Mouse (Mus musculus): ENCODE data around the gene Mboat1. TPM values are rescaled to one million over a fixed set of nuclear protein-coding genes. Genes with fewer than 3 reads are reported as not detected.

Gene Mboat1
- polyA plus RNA-seq, 1 experiment from 2014 or later, result 1.5 TPM

- H3K9ac ChIP-seq (ENCODE audit: low read depth, low read length), result no peak overlapping the region
- H3K36me3 ChIP-seq (ENCODE audit: control insufficient read depth, insufficient read depth), result no peaks in the 10 kb centered on the region
- H3K4me3 ChIP-seq (ENCODE audit: low read depth, low read length), result no peak overlapping the region
- 61% methylated on average over 3 of the region's 3 CpGs for WGBS (ENCODE audit: insufficient replicate concordance)
- ATAC-seq (ENCODE audit: low read depth), result no peak
- no peak overlapping the region for H3K4me2 ChIP-seq (ENCODE audit: low read depth, low read length)
- H3K9me3 ChIP-seq (replicated peaks; ENCODE audit: control insufficient read depth, low read length), result no peaks in the 10 kb centered on the region
- H3K27me3 ChIP-seq (ENCODE audit: control insufficient read depth, insufficient read depth, low read depth, low read length), result no peaks in the 10 kb centered on the region
- H3K4me1 ChIP-seq (ENCODE audit: control insufficient read depth, low read depth, low read length), result no peaks in the 10 kb centered on the region
- H3K27ac ChIP-seq (ENCODE audit: low read length), result no peak overlapping the region
Observed at GRCm38 (mm10) chr13:30194834-30195233, 58.5 kb downstream of the Mboat1 start.

DNA sequence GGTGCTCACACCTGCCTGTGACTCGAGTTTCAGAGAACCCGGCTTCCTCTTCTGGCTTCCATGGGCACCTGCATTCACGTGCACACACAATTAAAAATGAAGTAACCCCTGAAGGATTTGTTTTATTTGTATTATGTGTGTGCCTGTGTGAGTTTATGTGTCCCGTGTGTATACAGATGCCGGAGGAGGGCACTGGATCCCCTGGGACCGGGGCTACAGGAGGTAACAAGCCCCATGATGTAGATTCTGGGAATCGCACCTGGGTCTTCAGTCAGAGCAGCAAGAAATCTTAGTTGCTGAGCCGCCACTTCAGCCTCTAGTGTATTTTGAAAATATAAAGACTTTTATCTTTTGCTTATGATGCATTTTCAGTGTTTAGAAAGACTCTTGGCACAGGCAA, 60.4 kb downstream of the Mboat1 start:
- Histone ChIP-seq H3K27me3 (ENCODE audit: control insufficient read depth, insufficient read depth, low read depth, low read length) (no peaks in the 10 kb centered on the region), H3K27ac (ENCODE audit: low read length) (no peak overlapping the region), H3K9ac (ENCODE audit: low read depth, low read length) (no peak overlapping the region), H3K4me3 (ENCODE audit: low read depth, low read length) (no peak overlapping the region), H3K9me3 (replicated peaks; ENCODE audit: control insufficient read depth, low read length) (no peaks in the 10 kb centered on the region), H3K36me3 (ENCODE audit: control insufficient read depth, insufficient read depth) (no peaks in the 10 kb centered on the region), H3K4me1 (ENCODE audit: control insufficient read depth, low read depth, low read length) (no peaks in the 10 kb centered on the region), H3K4me2 (ENCODE audit: low read depth, low read length) (no peak overlapping the region)
- WGBS (ENCODE audit: insufficient replicate concordance), result 66% methylated on average over 8 of the region's 8 CpGs
- no peak for ATAC-seq (ENCODE audit: low read depth)

DNA sequence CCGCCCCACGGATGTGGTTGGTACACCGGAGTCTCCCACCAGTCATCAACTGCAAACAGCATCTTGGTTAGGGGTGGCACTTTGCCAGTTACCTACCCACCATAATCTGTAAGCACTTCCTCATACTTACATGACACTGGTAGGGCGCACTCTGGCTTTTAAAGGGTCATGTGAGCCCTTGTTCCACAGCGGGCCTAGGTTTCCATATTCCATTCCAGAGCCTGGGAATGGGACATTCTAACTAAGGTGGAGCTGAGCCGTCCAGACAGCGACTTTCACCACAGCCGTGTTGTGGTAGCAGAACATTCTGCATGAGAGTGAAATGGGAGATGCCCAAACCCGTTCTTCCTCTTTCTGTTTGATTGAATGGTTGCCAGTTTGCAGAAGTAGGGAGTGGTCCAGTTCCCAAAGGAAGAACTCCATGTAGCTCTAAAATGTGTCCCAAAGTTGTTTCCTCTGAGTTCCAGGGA, 61.8 kb downstream of the Mboat1 start:
- Histone ChIP-seq H3K9me3 (replicated peaks; ENCODE audit: control insufficient read depth, low read length) (no peaks in the 10 kb centered on the region), H3K36me3 (ENCODE audit: control insufficient read depth, insufficient read depth) (no peaks in the 10 kb centered on the region), H3K4me2 (ENCODE audit: low read depth, low read length) (no peak overlapping the region), H3K27ac (ENCODE audit: low read length) (no peak overlapping the region), H3K9ac (ENCODE audit: low read depth, low read length) (no peak overlapping the region), H3K27me3 (ENCODE audit: control insufficient read depth, insufficient read depth, low read depth, low read length) (no peaks in the 10 kb centered on the region), H3K4me3 (ENCODE audit: low read depth, low read length) (no peak overlapping the region), H3K4me1 (ENCODE audit: control insufficient read depth, low read depth, low read length) (no peaks in the 10 kb centered on the region)
- WGBS (ENCODE audit: insufficient replicate concordance), result 47% methylated on average over 9 of the region's 9 CpGs
- ATAC-seq (ENCODE audit: low read depth), result no peak

- H3K4me1 ChIP-seq (ENCODE audit: control insufficient read depth, low read depth, low read length), result no peaks in the 10 kb centered on the region
- no peak for ATAC-seq (ENCODE audit: low read depth)
- H3K27ac ChIP-seq (ENCODE audit: low read length), result no peak overlapping the region
- H3K4me2 ChIP-seq (ENCODE audit: low read depth, low read length), result no peak overlapping the region
- H3K9ac ChIP-seq (ENCODE audit: low read depth, low read length), result no peak overlapping the region
- no peaks in the 10 kb centered on the region for H3K27me3 ChIP-seq (ENCODE audit: control insufficient read depth, insufficient read depth, low read depth, low read length)
- H3K36me3 ChIP-seq (ENCODE audit: control insufficient read depth, insufficient read depth), result no peaks in the 10 kb centered on the region
- no peaks in the 10 kb centered on the region for H3K9me3 ChIP-seq (replicated peaks; ENCODE audit: control insufficient read depth, low read length)
- H3K4me3 ChIP-seq (ENCODE audit: low read depth, low read length), result no peak overlapping the region
- 54% methylated on average over 4 of the region's 4 CpGs for WGBS (ENCODE audit: insufficient replicate concordance)
Observed at GRCm38 (mm10) chr13:30199821-30200220, 63.5 kb downstream of the Mboat1 start.

DNA sequence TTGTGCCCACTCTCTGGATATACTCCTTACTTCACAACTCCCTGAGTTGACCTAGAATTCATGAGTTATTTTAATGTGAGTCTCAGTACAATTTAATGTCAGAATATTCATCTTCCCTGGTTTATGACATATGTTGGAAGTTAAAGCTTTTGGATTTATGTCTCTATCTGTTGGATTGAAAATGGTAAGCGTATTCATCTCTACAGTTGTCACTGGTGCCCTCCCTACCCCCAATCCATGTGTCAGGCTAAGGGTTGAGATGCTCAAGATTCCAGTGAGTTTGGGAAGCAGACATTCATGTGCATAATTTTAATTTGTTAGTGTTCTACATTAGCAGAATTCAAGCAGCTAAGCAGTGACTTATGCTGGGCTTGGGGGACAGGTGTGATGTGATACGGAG, 64.4 kb downstream of the Mboat1 start:
- Histone ChIP-seq H3K4me1 (ENCODE audit: control insufficient read depth, low read depth, low read length) (no peaks in the 10 kb centered on the region), H3K27me3 (ENCODE audit: control insufficient read depth, insufficient read depth, low read depth, low read length) (no peaks in the 10 kb centered on the region), H3K9me3 (replicated peaks; ENCODE audit: control insufficient read depth, low read length) (no peaks in the 10 kb centered on the region), H3K27ac (ENCODE audit: low read length) (no peak overlapping the region), H3K4me3 (ENCODE audit: low read depth, low read length) (no peak overlapping the region), H3K4me2 (ENCODE audit: low read depth, low read length) (no peak overlapping the region), H3K36me3 (ENCODE audit: control insufficient read depth, insufficient read depth) (no peaks in the 10 kb centered on the region), H3K9ac (ENCODE audit: low read depth, low read length) (no peak overlapping the region)
- 67% methylated on average over 2 of the region's 2 CpGs for WGBS (ENCODE audit: insufficient replicate concordance)
- ATAC-seq (ENCODE audit: low read depth), result no peak

GRCm38 (mm10) chr13:30203018-30203417, 66.7 kb downstream of the Mboat1 start:
- WGBS (ENCODE audit: insufficient replicate concordance), result 66% methylated on average over 2 of the region's 2 CpGs
- Histone ChIP-seq H3K4me3 (ENCODE audit: low read depth, low read length) (no peak overlapping the region), H3K9ac (ENCODE audit: low read depth, low read length) (no peak overlapping the region), H3K4me1 (ENCODE audit: control insufficient read depth, low read depth, low read length) (no peaks in the 10 kb centered on the region), H3K27ac (ENCODE audit: low read length) (no peak overlapping the region), H3K27me3 (ENCODE audit: control insufficient read depth, insufficient read depth, low read depth, low read length) (no peaks in the 10 kb centered on the region), H3K9me3 (replicated peaks; ENCODE audit: control insufficient read depth, low read length) (no peaks in the 10 kb centered on the region), H3K36me3 (ENCODE audit: control insufficient read depth, insufficient read depth) (no peaks in the 10 kb centered on the region), H3K4me2 (ENCODE audit: low read depth, low read length) (no peak overlapping the region)
- ATAC-seq (ENCODE audit: low read depth), result no peak

DNA sequence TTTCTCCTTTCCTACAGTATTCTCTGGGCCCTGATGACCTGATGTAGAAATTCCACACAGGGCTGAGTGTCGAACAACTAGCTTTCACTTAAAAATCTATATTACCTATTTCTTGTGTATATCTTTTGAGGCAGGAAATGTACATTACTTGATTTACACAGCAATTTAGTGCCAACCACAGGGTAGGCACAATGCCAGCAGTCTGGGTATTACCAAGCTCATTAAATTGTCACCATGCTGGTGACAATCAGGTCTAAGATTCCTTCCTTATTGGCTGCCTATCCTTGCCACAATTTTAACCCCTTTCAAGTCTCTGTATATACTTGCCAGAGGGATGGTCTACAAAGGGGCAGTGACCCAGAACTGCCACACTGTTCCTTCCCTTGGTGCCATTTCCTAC, 71.9 kb downstream of the Mboat1 start:
- H3K36me3 ChIP-seq (ENCODE audit: control insufficient read depth, insufficient read depth), result no peaks in the 10 kb centered on the region
- no peaks in the 10 kb centered on the region for H3K9me3 ChIP-seq (replicated peaks; ENCODE audit: control insufficient read depth, low read length)
- H3K4me1 ChIP-seq (ENCODE audit: control insufficient read depth, low read depth, low read length), result no peaks in the 10 kb centered on the region
- H3K27ac ChIP-seq (ENCODE audit: low read length), result no peak overlapping the region
- WGBS (ENCODE audit: insufficient replicate concordance), result 68% methylated on average over 1 of the region's 1 CpGs
- H3K4me3 ChIP-seq (ENCODE audit: low read depth, low read length), result no peak overlapping the region
- H3K4me2 ChIP-seq (ENCODE audit: low read depth, low read length), result no peak overlapping the region
- no peak for ATAC-seq (ENCODE audit: low read depth)
- H3K27me3 ChIP-seq (ENCODE audit: control insufficient read depth, insufficient read depth, low read depth, low read length), result no peaks in the 10 kb centered on the region
- no peak overlapping the region for H3K9ac ChIP-seq (ENCODE audit: low read depth, low read length)

- no peak overlapping the region for H3K4me3 ChIP-seq (ENCODE audit: low read depth, low read length)
- no peaks in the 10 kb centered on the region for H3K27me3 ChIP-seq (ENCODE audit: control insufficient read depth, insufficient read depth, low read depth, low read length)
- no peak overlapping the region for H3K27ac ChIP-seq (ENCODE audit: low read length)
- 72% methylated on average over 9 of the region's 9 CpGs for WGBS (ENCODE audit: insufficient replicate concordance)
- H3K36me3 ChIP-seq (ENCODE audit: control insufficient read depth, insufficient read depth), result no peaks in the 10 kb centered on the region
- H3K9ac ChIP-seq (ENCODE audit: low read depth, low read length), result no peak overlapping the region
- H3K4me1 ChIP-seq (ENCODE audit: control insufficient read depth, low read depth, low read length), result no peaks in the 10 kb centered on the region
- H3K9me3 ChIP-seq (replicated peaks; ENCODE audit: control insufficient read depth, low read length), result no peaks in the 10 kb centered on the region
- H3K4me2 ChIP-seq (ENCODE audit: low read depth, low read length), result no peak overlapping the region
- no peak for ATAC-seq (ENCODE audit: low read depth)
Observed at GRCm38 (mm10) chr13:30213276-30213675, 77.0 kb downstream of the Mboat1 start.

DNA sequence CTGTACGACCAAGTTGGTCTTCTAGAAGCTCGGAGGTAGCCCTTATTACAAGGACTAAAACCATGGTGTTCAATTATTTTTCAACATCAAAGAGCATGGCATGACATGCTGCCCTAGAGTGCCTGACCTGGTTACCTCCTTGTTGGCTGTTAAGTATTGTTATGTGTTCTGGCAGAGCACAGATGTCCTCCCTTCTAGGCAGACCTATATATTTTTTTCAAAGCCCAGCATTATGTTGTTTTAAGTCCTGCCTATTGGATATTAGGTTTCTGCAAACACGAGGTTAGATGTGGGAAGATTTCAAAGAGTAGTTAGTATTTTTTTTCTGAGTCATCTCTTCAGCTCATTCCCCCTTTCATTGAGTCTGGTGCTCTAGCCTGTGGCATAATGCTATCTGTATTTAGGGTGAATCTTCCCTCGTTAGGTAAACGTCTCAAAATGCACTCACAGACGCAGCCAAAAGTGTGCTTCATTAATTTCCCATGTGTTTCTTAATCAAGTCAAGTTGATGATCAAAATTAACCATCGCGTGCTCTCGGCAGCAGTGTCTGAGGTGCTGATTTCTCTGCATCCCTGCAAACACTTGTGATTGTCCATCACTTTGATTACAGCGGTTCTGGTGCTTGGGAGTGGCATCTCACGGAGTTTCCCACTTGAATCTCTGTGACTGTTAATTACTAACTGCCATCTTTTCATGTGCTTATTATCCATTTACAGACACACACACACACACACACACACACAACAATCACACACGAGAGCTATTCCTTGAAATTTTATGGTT, 81.5 kb downstream of the Mboat1 start:
- no peak overlapping the region for H3K9ac ChIP-seq (ENCODE audit: low read depth, low read length)
- no peak for ATAC-seq (ENCODE audit: low read depth)
- H3K9me3 ChIP-seq (replicated peaks; ENCODE audit: control insufficient read depth, low read length), result no peaks in the 10 kb centered on the region
- no peak overlapping the region for H3K4me3 ChIP-seq (ENCODE audit: low read depth, low read length)
- H3K27me3 ChIP-seq (ENCODE audit: control insufficient read depth, insufficient read depth, low read depth, low read length), result no peaks in the 10 kb centered on the region
- H3K36me3 ChIP-seq (ENCODE audit: control insufficient read depth, insufficient read depth), result no peaks in the 10 kb centered on the region
- no peak overlapping the region for H3K4me2 ChIP-seq (ENCODE audit: low read depth, low read length)
- WGBS (ENCODE audit: insufficient replicate concordance), result 67% methylated on average over 12 of the region's 12 CpGs
- no peak overlapping the region for H3K27ac ChIP-seq (ENCODE audit: low read length)
- no peaks in the 10 kb centered on the region for H3K4me1 ChIP-seq (ENCODE audit: control insufficient read depth, low read depth, low read length)
